Mouse (Mus musculus) liver, adult 2 months (tissue): ENCODE results near the gene Add2. TPM values are rescaled to one million over a fixed set of nuclear protein-coding genes. Genes with fewer than 3 reads are reported as not detected.
A peak's percentile ranks its signal among the peaks of the same experiment; 100 is the strongest.

Source experiments
- DNase-seq: peaks from one replicate; pipeline ENCODE4 v3.0.0-alpha.2; 2011; ENCODE audit warnings: low read depth, low spot score; ENCODE audit errors: extremely low read depth
- H3K27ac ChIP-seq: fragments of 200-500 bp; replicated peaks from 2 replicates; pipeline ENCODE4 v1.5.1; 2012; ENCODE audit warnings: low read depth, mild to moderate bottlenecking, control low read depth, inconsistent platforms, low read length; ENCODE audit not compliant: insufficient read depth
- H3K27me3 ChIP-seq: fragments of 200-500 bp; 2 replicates; pipeline ENCODE4 v1.6.1; 2012; ENCODE audit warnings: mild to moderate bottlenecking, moderate library complexity, low read length, inconsistent platforms; ENCODE audit not compliant: control insufficient read depth, insufficient read depth
- H3K36me3 ChIP-seq: fragments of 200-500 bp; 2 replicates; pipeline ENCODE4 v1.6.1; 2012; ENCODE audit warnings: low read length, inconsistent platforms; ENCODE audit not compliant: control insufficient read depth, insufficient read depth
- H3K4me1 ChIP-seq: fragments of 200-500 bp; 2 replicates; pipeline ENCODE4 v1.6.1; 2011; ENCODE audit warnings: low read length; ENCODE audit not compliant: control insufficient read depth, insufficient read depth
- H3K4me3 ChIP-seq: fragments of 200-500 bp; 2 replicates; pipeline ENCODE4 v1.5.1; 2011; ENCODE audit warnings: low read depth, mild to moderate bottlenecking, control low read depth, low read length, moderate library complexity; ENCODE audit not compliant: insufficient read depth
- H3K79me2 ChIP-seq: fragments of 200-500 bp; 2 replicates; pipeline ENCODE4 v1.6.1; 2012; ENCODE audit warnings: inconsistent platforms, mild to moderate bottlenecking, low read length, moderate library complexity; ENCODE audit not compliant: control insufficient read depth, insufficient read depth
- H3K9ac ChIP-seq: fragments of 200-500 bp; 2 replicates; pipeline ENCODE4 v1.6.1; 2012; ENCODE audit warnings: low read depth, mild to moderate bottlenecking, control low read depth, inconsistent platforms, low read length
- CTCF ChIP-seq: fragments of 200-500 bp; IDR thresholded peaks from 2 replicates; pipeline ENCODE4 v1.5.1; 2011; ENCODE audit warnings: low read depth, low read length, control low read depth
- POLR2A ChIP-seq: fragments of 200-500 bp; IDR thresholded peaks from 2 replicates; pipeline ENCODE4 v1.6.1; 2011; ENCODE audit warnings: low read length, control low read depth; ENCODE audit not compliant: insufficient read depth; ENCODE audit errors: extremely low read depth
- WGBS: fragments of 180-500 bp; shearing (Covaris S2); methylation state at CpG from one replicate; pipeline ENCODE4 v1.1.7; 2018; 5-methylcytosine and 5-hydroxymethylcytosine counted together
- polyA plus RNA-seq: library from polyadenylated mRNA; depleted of rRNA; stranded (reverse); fragments of >200 nt; gene quantifications from 2 replicates; pipeline ENCODE4 v1.2.3, GENCODE M21; 2012
- total RNA-seq: library from RNA; depleted of rRNA; stranded (reverse); fragments of >200 nt; gene quantifications from 2 replicates; pipeline ENCODE4 v1.2.3, GENCODE M21; 2014

The Add2 gene
- total and polyA plus RNA-seq, 2 experiments, result under 0.01 TPM; not detected in 1

GRCm38 (mm10) chr6:86133882-86134281 is 105.4 kb downstream of the Add2 start:
- no peaks in the 10 kb centered on the region for H3K79me2 ChIP-seq
- peaks cover 2% of the 10 kb centered on the region for H3K4me1 ChIP-seq
- no peaks in the 10 kb centered on the region for H3K27me3 ChIP-seq
- no peak for TF ChIP-seq POLR2A
- TF ChIP-seq CTCF, result no peak
- H3K36me3 ChIP-seq, result no peaks in the 10 kb centered on the region
- H3K27ac ChIP-seq, result no peak overlapping the region
- DNase-seq, result no peak
- H3K9ac ChIP-seq, result no peak overlapping the region
- no peak overlapping the region for H3K4me3 ChIP-seq
- 45% methylated on average over 1 of the region's 1 CpGs for WGBS

- H3K27me3 ChIP-seq, result no peaks in the 10 kb centered on the region
- no peak overlapping the region for H3K9ac ChIP-seq
- H3K4me3 ChIP-seq, result no peak overlapping the region
- TF ChIP-seq CTCF, result no peak
- TF ChIP-seq POLR2A, result no peak
- H3K36me3 ChIP-seq, result no peaks in the 10 kb centered on the region
- no peak overlapping the region for H3K27ac ChIP-seq
- no peaks in the 10 kb centered on the region; the same call in none of the 2 replicates for H3K4me1 ChIP-seq
- H3K79me2 ChIP-seq, result no peaks in the 10 kb centered on the region
- DNase-seq, result no peak
- 85% methylated on average over 3 of the region's 3 CpGs for WGBS
Observed at GRCm38 (mm10) chr6:86136206-86136605, 107.7 kb downstream of the Add2 start.

GRCm38 (mm10) chr6:86141284-86141683 is 112.8 kb downstream of the Add2 start:
- H3K79me2 ChIP-seq, result no peaks in the 10 kb centered on the region
- H3K27me3 ChIP-seq, result no peaks in the 10 kb centered on the region
- TF ChIP-seq POLR2A (no peak), CTCF (no peak)
- no peaks in the 10 kb centered on the region for H3K4me1 ChIP-seq
- no peak overlapping the region for H3K9ac ChIP-seq
- no peak for DNase-seq
- H3K36me3 ChIP-seq, result no peaks in the 10 kb centered on the region
- no peak overlapping the region for H3K27ac ChIP-seq
- 82% methylated on average over 6 of the region's 6 CpGs for WGBS
- no peak overlapping the region for H3K4me3 ChIP-seq

GRCm38 (mm10) chr6:86141820-86142219 is 113.3 kb downstream of the Add2 start:
- DNase-seq, result peak; percentile 65
- Histone ChIP-seq H3K4me3 (no peak overlapping the region), H3K4me1 (no peaks in the 10 kb centered on the region), H3K79me2 (no peaks in the 10 kb centered on the region), H3K27me3 (no peaks in the 10 kb centered on the region), H3K9ac (no peak overlapping the region), H3K36me3 (no peaks in the 10 kb centered on the region), H3K27ac (no peak overlapping the region)
- TF ChIP-seq CTCF (peak; percentile 67), POLR2A (no peak)
- WGBS, result 21% methylated on average over 3 of the region's 3 CpGs

- Histone ChIP-seq H3K36me3 (no peaks in the 10 kb centered on the region), H3K4me1 (no peaks in the 10 kb centered on the region), H3K4me3 (no peak overlapping the region), H3K27me3 (no peaks in the 10 kb centered on the region), H3K9ac (no peak overlapping the region), H3K27ac (no peak overlapping the region), H3K79me2 (no peaks in the 10 kb centered on the region)
- no peak for TF ChIP-seq CTCF
- TF ChIP-seq POLR2A, result no peak
- WGBS, result 73% methylated on average over 6 of the region's 6 CpGs
- DNase-seq, result peak; percentile 40
Observed at GRCm38 (mm10) chr6:86144986-86145385, 116.5 kb downstream of the Add2 start.

- Histone ChIP-seq H3K9ac (no peak overlapping the region), H3K36me3 (no peaks in the 10 kb centered on the region), H3K4me1 (no peaks in the 10 kb centered on the region), H3K27me3 (no peaks in the 10 kb centered on the region), H3K79me2 (no peaks in the 10 kb centered on the region), H3K4me3 (no peak overlapping the region), H3K27ac (no peak overlapping the region)
- TF ChIP-seq POLR2A, result no peak
- no peak for TF ChIP-seq CTCF
- no peak for DNase-seq
- 51% methylated on average over 4 of the region's 4 CpGs for WGBS
Observed at GRCm38 (mm10) chr6:86148518-86148917, 120.0 kb downstream of the Add2 start.
